Mouse (Mus musculus): ENCODE measurements around the gene Npas3.
A peak's percentile ranks its signal among the peaks of the same experiment; 100 is the strongest.

Gene Npas3

GRCm38 (mm10) chr12:53881684-53882083 is 633.2 kb downstream of the Npas3 start:
- no peak for DNase-seq

GRCm38 (mm10) chr12:53882863-53883262 is 634.4 kb downstream of the Npas3 start:
- no peak for DNase-seq

GRCm38 (mm10) chr12:53888624-53889023 is 640.1 kb downstream of the Npas3 start:
- DNase-seq = no peak

GRCm38 (mm10) chr12:53895909-53896308 is 647.4 kb downstream of the Npas3 start:
- DNase-seq = no peak

DNA sequence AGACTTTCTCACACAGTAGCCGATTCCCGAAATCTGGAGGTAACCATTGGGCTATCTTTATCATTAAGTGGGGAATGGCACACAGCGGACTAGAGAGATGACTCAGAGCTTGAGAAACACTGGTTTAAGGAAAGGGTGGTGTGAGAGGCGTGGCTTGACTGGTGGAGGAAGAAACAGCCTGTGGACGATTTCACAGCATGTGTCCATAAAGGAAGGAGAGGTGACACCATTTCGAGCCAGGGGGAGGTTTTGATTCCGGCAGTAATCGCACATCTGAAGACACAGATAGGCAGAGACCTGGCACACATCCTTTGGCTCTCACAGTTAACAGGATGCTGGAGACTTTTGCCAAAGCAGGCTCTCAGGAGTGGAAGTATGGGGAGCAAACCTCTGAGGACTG is 660.3 kb downstream of the Npas3 start:
- no peak for DNase-seq

GRCm38 (mm10) chr12:53910192-53910591 is 661.7 kb downstream of the Npas3 start:
- DNase-seq = no peak

GRCm38 (mm10) chr12:53922153-53922552 is 673.7 kb downstream of the Npas3 start:
- DNase-seq = no peak

- DNase-seq = no peak
Observed at GRCm38 (mm10) chr12:53948826-53949225, 700.3 kb downstream of the Npas3 start.

DNA sequence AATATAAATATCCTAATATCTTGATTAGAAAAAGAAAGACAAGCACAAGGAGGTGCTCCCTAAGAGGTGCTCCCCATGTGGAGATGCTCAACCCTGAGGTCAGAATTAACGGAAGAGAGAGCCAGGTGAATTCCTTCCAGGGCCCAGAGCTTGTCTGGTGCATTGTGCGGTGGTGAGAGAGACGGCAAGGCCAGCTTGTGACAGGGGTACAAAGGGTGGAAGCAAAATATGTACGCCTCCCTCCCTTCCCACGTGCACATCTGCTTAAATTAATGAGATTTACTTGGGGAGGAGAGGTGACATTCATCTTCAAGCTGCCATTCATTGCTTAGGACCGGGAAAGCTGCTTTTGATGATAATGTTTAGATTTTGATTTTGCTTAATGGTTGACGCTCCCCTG is 713.5 kb downstream of the Npas3 start:
- DNase-seq = no peak

- DNase-seq = no peak
Observed at GRCm38 (mm10) chr12:53963534-53963933, 715.1 kb downstream of the Npas3 start.

GRCm38 (mm10) chr12:53969378-53970174 is 721.1 kb downstream of the Npas3 start:
- DNase-seq = no peak

DNA sequence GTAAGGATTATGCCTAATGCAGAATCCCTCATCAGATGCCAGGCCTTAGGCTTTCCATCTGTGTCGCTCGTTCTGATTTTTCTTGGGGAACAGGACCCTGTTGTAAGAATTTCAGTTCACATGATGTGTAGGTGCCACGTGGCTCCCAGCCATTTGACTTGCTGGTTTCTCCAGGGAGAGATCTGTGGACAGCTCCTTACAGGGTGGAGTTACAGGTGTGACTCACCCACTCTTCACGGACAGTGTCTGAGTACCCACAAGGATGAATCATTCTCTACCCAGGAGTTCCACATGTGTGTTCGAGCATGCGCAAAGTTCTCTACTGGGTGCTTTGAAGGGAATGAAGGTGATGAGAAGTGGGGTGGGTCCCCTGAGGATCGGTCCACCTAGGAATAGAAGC is 722.2 kb downstream of the Npas3 start:
- no peak for DNase-seq

GRCm38 (mm10) chr12:53973414-53973813 is 724.9 kb downstream of the Npas3 start:
- DNase-seq = no peak

DNA sequence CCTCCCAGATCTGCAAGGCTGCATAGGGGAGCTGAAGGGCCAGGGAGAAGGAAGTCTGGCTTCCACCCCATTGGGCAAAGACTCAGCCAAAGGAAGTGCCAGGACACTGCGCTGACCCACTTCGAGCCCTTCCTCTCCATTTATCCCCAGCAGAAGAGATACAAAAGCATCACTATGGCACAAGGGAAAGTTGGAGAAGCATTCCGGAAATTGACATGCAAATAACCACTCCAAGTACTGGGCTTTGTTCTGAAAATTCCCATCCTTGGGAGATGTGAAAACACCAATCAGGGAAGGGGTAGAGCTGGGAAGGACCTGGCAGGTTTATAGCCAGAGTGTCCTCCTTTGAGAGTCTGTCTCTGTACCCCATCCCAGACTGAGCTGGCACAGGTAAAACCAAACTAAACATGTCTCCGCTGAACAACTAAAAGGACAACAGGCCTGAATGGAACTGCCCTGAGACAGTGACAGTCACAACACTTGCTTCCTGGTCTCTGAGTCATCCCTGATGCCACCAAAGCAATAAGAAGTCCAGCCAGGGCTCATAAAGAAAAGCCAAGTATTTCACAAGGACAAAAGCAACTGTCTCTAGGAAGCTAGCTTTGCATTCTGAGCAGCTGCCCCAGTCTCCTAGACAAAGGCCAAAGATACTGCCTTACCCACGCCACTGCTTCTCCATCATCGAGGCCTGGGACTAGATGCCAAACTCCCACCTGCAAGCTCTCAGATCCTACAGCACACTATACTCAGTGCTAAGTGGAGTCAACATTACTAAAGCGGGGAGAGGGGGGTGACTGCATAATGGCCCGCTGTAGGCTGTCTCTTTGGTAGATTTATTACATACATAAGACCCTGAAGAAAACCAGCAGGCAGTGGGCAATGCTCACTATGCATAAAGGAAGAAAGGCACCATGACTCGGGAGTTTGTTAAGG is 733.4 kb downstream of the Npas3 start:
- no peak for DNase-seq

- no peak for DNase-seq
Observed at GRCm38 (mm10) chr12:53983946-53984345, 735.5 kb downstream of the Npas3 start.

GRCm38 (mm10) chr12:53985851-53986842 is 737.7 kb downstream of the Npas3 start:
- no peak for DNase-seq

- peak; percentile 22 for DNase-seq
Observed at GRCm38 (mm10) chr12:53992411-53992810, 743.9 kb downstream of the Npas3 start.

DNA sequence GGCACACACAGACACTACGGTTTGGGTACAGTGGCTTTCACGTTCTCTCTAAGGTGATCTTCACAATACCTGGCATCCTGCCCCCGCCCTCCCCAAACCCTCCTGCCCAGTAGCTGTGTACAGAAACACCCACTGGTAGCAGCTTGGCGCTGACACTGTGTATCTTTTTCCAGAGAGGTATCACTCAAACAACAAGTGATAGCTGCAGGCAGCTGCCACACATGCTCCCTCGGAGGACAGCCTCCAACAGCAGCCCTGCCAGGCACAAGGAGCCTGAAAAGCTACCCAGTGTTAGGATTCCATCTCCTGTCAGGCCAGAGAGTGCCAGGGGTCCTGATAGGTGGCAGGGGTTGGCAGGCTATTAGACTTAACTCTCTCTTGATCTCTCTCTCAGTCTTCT is 747.2 kb downstream of the Npas3 start:
- no peak for DNase-seq

GRCm38 (mm10) chr12:53997141-53997540 is 748.7 kb downstream of the Npas3 start:
- DNase-seq = no peak

GRCm38 (mm10) chr12:53999647-54000637 is 751.5 kb downstream of the Npas3 start:
- DNase-seq = no peak

DNA sequence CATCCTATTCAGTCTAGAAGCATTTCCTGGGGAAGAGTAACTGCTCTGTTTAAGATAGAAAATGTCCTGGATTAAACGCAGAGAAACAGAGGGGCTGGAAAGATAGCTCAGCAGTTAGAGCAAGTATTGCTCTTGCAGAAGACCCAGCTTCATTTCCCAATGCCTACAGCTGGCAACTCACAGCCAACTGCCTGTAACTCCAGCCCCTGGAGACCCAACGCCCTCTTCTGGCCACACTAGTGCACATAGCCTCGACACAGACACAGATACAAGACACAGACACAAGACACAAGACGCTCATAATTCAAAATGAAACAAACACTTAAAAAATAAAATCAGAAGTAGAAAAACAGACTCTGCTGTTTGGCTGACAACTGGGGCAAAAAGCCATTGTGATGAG is 754.0 kb downstream of the Npas3 start:
- peak; percentile 5 for DNase-seq

Measured in liver (tissue).